Mouse (Mus musculus) layer of hippocampus, postnatal 14 days (tissue): ENCODE measurements at regions not wholly inside any gene's neighbourhood (a gene's known extent, or its start where the extent isn't known, plus 50 kb on each side); places are given as distances from the start of the nearest gene placed in this dataset.
"Not testable (repeated sequence)": the region's sequence is repeated elsewhere in the genome, so short reads cannot be mapped to it uniquely, and the experiment has no call there.

ENCODE experiments used
- DNase-seq, 2 experiments: peaks; one replicate each; pipeline ENCODE4 v3.0.0; 2021 to 2022; ENCODE audit warnings: low spot score in 2 of 2, mixed read lengths in 1 of 2

DNA sequence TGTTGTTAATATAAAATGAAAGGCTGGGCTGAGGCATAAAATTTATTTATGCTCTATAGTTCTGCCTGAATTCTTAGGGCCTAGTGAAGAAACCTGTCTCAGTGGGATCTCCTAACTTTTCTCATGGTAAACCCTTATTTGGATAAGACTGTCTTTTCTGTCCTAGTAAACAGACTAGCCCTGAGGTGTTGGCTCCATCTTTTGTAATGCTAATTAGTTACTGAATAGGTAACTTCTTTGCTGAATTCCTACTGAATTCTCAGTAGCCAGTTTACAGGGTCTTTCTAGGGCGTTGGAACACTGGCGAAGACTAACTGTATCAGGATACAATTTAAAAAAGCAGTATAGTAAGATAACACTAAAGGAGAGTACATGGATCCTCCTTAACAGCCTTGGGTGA lies 425.0 kb upstream of the Arhgef26 start:
- not testable (repeated sequence) for DNase-seq

DNA sequence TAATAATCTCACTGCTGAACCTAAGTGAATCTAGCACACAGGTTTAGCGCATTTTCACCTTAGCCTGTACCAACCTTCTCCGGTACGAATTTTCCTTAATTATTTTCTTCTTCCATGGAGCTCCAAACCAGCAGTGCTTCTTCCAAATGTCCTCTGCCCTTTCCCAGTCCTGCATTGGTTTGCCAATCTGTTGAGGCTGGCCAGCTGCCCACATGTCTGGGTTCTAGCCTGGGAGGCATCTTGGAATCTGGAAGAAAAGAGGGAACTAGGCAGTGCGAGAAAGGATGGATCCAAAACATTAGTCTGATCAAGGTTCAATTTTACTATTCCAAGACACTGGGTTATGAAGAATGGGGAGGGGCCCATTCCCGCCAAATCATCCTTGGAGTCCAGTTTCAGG lies 422.0 kb upstream of the Arhgef26 start:
- DNase-seq, result peak in 1 of 2 experiments; percentile 5
